Mouse (Mus musculus): Measurements from ENCODE around the gene Dhrs3.

Gene Dhrs3

GRCm38 (mm10) chr4:144975505-144975904, 82.9 kb downstream of the Dhrs3 start:
- DNase-seq = no peak

GRCm38 (mm10) chr4:144977057-144977456, 84.4 kb downstream of the Dhrs3 start:
- DNase-seq = no peak
